Mouse (Mus musculus) liver, postnatal 0 days (tissue): ENCODE results near the gene 1110008L16Rik.

Experiments used
- CTCF ChIP-seq: sonication (generic); IDR thresholded peaks from 2 replicates; pipeline ENCODE4 v1.5.1; 2016; ENCODE audit warnings: antibody characterized with exemption, low read depth
- EP300 ChIP-seq: IDR thresholded peaks from 2 replicates; pipeline ENCODE4 v1.6.1; 2016; ENCODE audit warnings: antibody characterized with exemption, low read depth, mild to moderate bottlenecking

DNA sequence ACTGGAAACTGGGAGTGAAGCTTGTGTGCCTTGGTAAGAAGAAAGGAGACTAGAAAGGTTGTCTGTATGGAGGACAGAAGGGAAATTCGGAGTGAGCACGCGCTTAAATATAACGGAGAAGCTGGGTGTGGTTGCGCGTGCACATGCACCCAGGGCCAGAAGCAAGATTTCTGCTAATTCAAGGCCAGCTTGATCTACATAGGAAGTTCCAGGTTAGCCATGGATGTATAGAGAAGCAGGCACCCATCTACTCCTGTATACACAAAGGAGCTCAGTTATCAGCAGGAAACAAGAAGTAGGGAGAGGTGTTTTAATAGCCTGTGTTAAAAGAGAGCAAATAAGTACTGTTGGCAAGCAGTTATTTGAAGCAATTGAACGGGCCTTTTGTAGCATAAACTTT is 26.3 kb downstream of the 1110008L16Rik start:
- TF ChIP-seq EP300: no peak
- TF ChIP-seq CTCF: no peak
